Mouse (Mus musculus): ENCODE data around the gene Epha4.

- no peak for TF ChIP-seq CTCF (IDR thresholded peaks at IDR 0.05; ENCODE audit: insufficient read depth, low read depth, low read length)
- TF ChIP-seq POLR2A (IDR thresholded peaks at IDR 0.05; ENCODE audit: insufficient read depth, low read depth, low read length), result no peak
Observed at GRCm38 (mm10) chr1:77468717-77469314, 46.1 kb downstream of the Epha4 start.
